Mouse (Mus musculus) CD8-positive naive resting alpha-beta T cell, adult 2 months (primary cell): ENCODE data around the gene Psmg4.

ENCODE experiments used
- DNase-seq, 2 experiments: peaks; one replicate each; pipeline ENCODE4 v3.0.0; 2022; ENCODE audit warnings: low read depth in 2 of 2, low spot score in 2 of 2

Psmg4 gene

GRCm38 (mm10) chr13:34148181-34148580 is 14.6 kb upstream of the Psmg4 start:
- DNase-seq, result no peak

DNA sequence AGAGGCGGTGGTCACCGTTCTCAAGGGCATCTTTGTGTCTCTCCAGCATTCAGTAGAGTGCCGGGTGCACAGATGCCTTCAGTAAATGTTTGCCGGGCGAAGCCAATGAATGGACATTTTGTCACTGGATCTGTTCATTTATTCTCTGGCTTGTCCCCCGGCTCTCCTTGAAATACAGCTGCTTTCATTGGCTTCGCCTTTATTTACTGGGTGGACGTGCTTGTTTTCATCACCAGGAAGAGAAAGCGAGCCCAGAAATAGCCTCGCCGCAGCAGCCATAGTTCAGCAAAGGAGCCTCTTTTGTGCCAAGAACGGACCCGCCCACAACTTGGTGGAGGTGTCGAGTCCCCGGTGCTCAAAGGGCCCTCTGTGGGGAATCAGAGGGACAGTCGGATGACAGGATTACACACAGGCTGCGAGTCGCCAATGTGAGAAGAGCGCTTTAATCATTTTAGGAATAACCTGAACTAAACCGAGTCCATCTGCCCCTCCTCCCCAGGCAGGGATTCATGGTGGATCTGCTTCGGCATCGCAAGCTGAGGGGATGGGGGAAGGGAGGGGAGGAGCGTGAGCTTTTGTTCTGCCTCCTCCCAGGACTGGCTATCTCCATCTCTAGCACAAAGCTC is 13.9 kb upstream of the Psmg4 start:
- DNase-seq, result peak; percentile 31 to 37

- no peak for DNase-seq
Measured at GRCm38 (mm10) chr13:34149463-34150176, 13.1 kb upstream of the Psmg4 start.

- DNase-seq, result no peak
Measured at GRCm38 (mm10) chr13:34150271-34151027, 12.3 kb upstream of the Psmg4 start.

DNA sequence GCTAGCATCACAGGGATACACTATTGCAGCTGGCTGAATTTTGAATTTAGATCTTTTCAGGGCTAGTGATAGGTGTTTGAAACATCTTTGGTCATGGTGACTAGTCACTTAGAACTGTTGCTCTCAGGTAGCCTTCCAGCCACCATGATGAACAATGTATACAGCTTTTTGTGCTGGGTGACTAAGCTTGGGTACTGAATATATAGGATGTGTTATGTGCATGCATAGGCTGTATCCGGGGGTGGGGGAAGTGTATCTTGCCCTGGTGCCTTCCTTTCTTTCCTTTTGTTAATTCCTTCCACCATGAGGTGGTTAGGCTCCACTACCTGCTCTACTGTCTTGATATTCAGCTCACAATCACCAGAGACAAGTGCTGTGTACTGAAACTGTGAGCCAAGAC is 11.3 kb upstream of the Psmg4 start:
- DNase-seq, result no peak

DNA sequence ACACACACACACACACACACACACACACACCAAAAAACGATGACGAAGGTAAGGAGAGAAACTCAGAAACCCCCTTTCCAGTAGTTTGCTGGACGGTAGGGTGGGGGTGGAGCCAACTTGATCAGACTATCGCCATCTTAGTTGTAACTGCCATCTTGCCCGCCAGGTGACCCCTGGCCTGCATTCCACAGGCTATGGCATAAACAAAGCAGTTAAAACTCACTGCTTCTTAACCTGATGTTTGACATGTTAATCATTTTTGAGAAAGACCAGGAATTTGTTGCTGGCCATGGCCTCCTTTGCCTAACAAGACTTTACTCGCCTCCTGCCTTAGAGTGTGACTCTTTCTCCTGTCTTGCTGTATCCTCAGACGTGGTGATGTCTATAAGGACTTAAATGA is 10.1 kb upstream of the Psmg4 start:
- no peak for DNase-seq

DNA sequence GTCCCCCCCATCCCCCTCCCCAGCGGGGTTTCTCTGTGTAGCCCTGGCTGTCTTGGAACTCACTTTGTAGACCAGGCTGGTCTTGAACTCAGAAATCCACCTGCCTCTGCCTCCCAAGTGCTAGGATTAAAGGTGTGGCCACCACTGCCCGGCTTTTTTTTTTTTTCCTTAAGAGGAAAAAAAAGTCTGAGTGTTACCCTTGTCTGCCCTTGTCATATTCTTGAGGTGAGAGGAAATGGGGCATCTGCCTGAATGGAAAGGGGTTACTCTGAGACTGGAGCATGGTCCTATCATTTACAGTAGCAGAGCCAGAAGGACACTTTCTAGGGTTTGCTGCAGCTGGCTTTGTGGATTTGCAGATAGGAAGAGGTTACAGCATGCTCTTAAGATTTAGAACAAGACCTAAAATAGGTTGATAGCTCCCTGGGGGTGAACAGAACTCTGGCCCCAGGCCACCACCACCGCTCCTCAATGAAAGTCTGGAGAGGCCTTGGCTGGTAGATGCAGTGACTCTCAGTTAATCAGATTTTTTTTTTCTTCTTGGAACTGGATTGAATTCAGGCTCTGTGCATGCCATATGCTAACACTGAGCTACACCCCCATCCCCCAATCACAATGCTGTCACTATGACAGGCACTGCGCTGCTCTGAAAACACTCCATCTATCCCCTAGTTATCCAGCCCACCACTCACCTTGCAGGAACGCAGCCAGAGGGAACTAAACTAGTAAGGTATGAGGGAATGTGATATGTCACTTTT is 9.3 kb upstream of the Psmg4 start:
- DNase-seq, result no peak

GRCm38 (mm10) chr13:34154217-34154930 is 8.4 kb upstream of the Psmg4 start:
- DNase-seq, result peak; percentile 48 to 72

DNA sequence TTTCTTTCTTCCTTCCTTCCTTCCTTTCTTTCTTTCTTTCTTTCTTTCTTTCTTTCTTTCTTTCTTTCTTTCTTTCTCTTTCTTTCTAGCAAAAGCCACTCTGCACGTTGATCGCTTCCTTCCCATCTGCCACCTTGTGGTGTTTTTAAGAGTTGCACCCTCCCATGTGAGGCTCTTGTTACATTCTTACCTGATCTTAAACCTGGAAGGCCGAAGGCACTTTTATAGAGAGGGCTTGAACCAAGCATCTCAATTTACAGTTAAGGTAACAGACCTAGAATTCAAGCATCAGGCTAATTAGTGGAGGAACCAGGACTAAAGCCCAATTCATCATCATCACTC is 7.9 kb upstream of the Psmg4 start:
- peak; percentile 54 to 74 for DNase-seq

DNA sequence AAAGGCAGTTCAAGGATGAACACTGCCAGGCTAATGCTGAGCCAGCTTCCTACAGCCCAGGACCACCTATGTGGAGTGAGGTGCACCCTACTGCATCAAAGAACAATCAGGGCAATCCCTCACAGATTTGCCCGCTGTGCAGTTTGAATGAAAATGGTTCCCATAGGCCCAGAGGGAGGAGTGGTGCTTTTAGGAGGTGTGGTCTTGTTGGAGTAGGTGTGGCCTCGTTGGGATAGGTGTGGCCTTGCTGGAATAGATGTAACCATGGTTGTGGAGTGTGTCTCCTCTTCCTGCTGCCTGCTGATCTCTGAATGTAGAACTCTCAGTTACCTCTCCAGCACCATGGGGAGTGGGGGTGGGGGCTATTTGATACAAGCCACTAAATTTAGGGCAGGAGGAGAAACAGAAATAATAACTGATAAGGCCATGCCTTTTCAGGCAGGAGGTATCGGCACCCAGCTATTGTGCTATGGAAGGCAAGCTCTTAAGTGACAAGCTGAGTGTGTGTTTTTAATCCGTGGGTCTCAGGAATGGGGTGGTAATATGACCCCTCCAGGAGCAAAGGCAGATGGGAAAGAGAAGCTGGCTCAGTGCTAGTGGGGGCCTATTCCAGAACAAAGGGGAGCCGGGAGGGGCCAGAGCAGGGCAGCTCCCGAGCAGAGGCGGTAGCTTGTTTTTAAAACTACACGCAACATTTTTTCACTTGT is 6.5 kb upstream of the Psmg4 start:
- no peak for DNase-seq

DNA sequence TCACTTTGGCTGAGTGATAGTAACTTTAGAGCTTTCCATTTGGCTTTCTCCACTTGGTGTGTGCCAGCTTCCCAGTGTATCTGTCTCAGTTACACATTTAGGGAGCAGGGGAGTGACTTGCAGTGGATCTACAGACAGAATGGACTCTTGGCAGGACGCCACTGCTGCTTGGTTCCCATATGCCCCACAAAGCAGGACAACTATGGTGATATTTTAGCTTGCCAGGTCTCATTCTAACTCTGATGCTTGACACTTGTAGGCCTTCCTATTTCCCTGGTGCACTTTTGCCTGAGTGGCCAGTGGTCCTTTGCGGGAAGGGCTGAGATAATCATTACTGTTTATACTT is 6.0 kb upstream of the Psmg4 start:
- DNase-seq, result no peak

GRCm38 (mm10) chr13:34157596-34158157 is 5.1 kb upstream of the Psmg4 start:
- no peak for DNase-seq

DNA sequence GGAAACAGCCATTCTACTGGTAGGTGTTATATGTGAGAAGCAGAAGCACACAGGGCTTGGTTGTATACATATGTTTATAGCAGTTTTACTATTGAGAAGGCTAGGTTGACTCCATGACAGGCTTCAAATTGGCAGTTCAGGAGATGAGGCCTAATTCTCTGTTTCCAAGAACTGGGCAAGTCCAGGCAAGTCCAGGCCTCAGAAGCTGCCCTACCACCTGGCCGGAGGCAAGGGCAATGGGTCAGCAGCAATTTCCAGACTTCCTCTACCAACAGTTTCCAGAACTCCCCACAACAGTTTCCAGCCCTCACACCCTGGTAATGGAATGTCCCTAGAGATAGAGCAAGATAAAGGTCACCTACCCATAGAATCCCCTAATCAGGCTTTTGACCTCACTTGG is 2.8 kb upstream of the Psmg4 start:
- no peak for DNase-seq

- DNase-seq, result no peak
Measured at GRCm38 (mm10) chr13:34163304-34163975, 676 bp downstream of the Psmg4 start.

GRCm38 (mm10) chr13:34174025-34174424 is 11.3 kb downstream of the Psmg4 start:
- no peak for DNase-seq

DNA sequence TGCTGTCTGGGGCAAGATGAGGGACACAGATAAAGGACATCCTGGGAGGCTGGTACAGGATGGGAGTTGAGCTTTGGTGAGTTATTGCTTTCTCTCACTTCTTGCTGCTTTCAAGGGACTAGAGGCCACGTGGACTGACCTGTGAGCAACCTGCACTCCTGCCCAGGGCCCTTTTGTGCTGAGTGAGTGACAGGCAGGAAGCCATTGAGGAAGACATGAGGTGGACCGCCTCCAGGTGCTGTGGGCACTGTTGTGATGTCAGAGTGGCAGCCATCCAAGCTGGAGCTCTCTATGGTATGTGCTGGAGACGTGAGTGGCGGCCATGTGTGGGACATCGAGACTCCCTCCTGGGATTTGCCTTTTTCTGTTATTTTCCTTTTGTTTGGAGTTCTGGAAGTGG is 18.9 kb downstream of the Psmg4 start:
- DNase-seq, result no peak

GRCm38 (mm10) chr13:34185371-34185770 is 22.6 kb downstream of the Psmg4 start:
- no peak for DNase-seq

- peak; percentile 39 to 43 for DNase-seq
Measured at GRCm38 (mm10) chr13:34187571-34187970, 24.8 kb downstream of the Psmg4 start.

DNA sequence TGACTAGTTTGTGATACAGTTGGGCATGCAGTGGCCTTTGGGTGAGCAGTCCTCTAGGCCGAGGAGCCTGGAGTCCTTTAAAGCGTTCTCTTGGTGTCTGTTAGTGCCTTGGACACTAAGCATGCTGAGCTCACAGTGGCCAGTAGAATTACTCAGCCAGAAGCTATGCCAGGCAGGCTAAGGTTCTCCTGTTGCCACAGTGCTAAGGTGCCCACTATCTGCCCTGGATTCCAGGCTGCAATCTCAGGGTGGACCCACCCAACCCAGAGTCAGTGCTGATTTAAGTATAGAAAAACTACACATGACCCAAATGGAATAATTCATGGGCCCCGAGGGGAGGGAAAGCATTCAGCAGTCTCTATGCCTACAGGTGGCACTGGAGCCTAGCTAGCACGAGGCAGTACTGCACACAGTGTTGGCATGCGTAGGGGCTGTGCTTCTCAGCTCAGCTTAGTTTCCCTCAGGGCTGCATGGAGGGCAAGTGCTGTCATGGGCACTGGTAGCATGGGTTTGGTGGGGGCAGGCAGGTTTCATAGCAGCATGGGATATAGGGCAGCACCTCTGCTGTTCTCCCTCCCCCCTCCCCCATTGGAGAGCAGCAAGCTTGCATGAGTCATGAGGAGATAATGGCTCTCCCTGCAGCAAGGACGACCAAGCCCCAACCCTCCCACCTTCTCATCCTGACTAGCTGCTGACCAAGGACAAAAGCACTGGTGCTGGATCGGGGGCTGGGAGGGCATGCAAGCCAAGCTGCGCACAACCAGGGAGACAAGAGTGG is 29.8 kb downstream of the Psmg4 start:
- no peak for DNase-seq
